Mouse (Mus musculus): ENCODE results near the gene Mrps7.

- TF ChIP-seq TCF12 (IDR thresholded peaks at IDR 0.05; ENCODE audit: low read depth, low read length) = no peak
- TF ChIP-seq POLR2A (IDR thresholded peaks at IDR 0.05; ENCODE audit: control insufficient read depth in 1 of 2, insufficient read depth in 1 of 2, low read depth in 1 of 2, low read length in 2 of 2, poor library complexity in 1 of 2) = no peak
- no peak for TF ChIP-seq SIN3A (IDR thresholded peaks at IDR 0.05; ENCODE audit: low read length)
- TF ChIP-seq EP300 (IDR thresholded peaks at IDR 0.05; ENCODE audit: low read depth in 1 of 2, low read length in 2 of 2) = no peak
- no peak for TF ChIP-seq CHD2 (IDR thresholded peaks at IDR 0.05; ENCODE audit: low read length)
- no peak for TF ChIP-seq ETS1 (IDR thresholded peaks at IDR 0.05; ENCODE audit: low read depth, low read length)
- TF ChIP-seq CTCF (IDR thresholded peaks at IDR 0.05 in 2 of 3, conservative IDR thresholded peaks at IDR 0.05 in 1 of 3; ENCODE audit: control insufficient read depth in 1 of 3, insufficient read depth in 1 of 3, low read depth in 2 of 3, low read length in 3 of 3, poor library complexity in 1 of 3, severe bottlenecking in 1 of 3) = no peak
Measured at GRCm38 (mm10) chr11:115649706-115650105, 46.0 kb downstream of the Mrps7 start.

All from MEL (cell line).